In genomic region chr7:44443268-44444173, GRCm38 (mm10) we compare ENCODE assay signal across 10 mouse cellular contexts. TPM values are rescaled to one million over a fixed set of nuclear protein-coding genes. Genes with fewer than 3 reads are reported as not detected.
A peak's percentile ranks its signal among the peaks of the same experiment; 100 is the strongest.
DNase-seq lines count a peak whose midpoint lies in the region; ATAC-seq and TF ChIP-seq lines count a peak whose summit lies in the region.
"Had no signal": no experiment of that assay in that cellular context is flagged by ENCODE, and none has a peak within 500 bp of the region (broad histone marks: within the 10 kb centered on the region; RNA-seq: fewer than 3 reads in every experiment).

No protein-coding gene starts in this region.

- peak; percentile 12; the same call in 1 of the 2 replicates for ATAC-seq in heart, embryonic 12.5 days (ENCODE audit: insufficient number of reproducible peaks, low FRiP score)
- ATAC-seq in limb, embryonic 14.5 days (ENCODE audit: low FRiP score, low read depth): no peak
- no peak for ATAC-seq in granulocyte monocyte progenitor cell, adult 5-6 weeks (replicated peaks; ENCODE audit: poor library complexity, severe bottlenecking)
- ATAC-seq in megakaryocyte-erythroid progenitor cell, adult 5-6 weeks (replicated peaks; ENCODE audit: low FRiP score, low TSS enrichment, poor library complexity, severe bottlenecking): no peak

- H3K36me3 ChIP-seq in heart, embryonic 12.5 days: 0 out of 2 replicates have a peak, but pooled peaks cover 6% of the 10 kb centered on the region
- H3K36me3 ChIP-seq in forebrain, embryonic 10.5 days (replicated peaks): peaks cover 41% of the 10 kb centered on the region
- no peaks in the 10 kb centered on the region for H3K36me3 ChIP-seq in limb, embryonic 14.5 days (ENCODE audit: control insufficient read depth, insufficient read depth, low read length)

- H3K9ac ChIP-seq in heart, embryonic 12.5 days: peak overlapping the region; percentile 85
- H3K9ac ChIP-seq in limb, embryonic 14.5 days (ENCODE audit: low read depth, low read length, severe bottlenecking): 0 out of 2 replicates have a peak overlapping the region, but pooled peaks have one; percentile 43

- H3K27me3 ChIP-seq in heart, embryonic 12.5 days (replicated peaks): peaks cover 73% of the 10 kb centered on the region
- peaks cover 76% of the 10 kb centered on the region for H3K27me3 ChIP-seq in forebrain, embryonic 10.5 days (ENCODE audit: poor library complexity, severe bottlenecking)
- H3K27me3 ChIP-seq in limb, embryonic 14.5 days (ENCODE audit: control insufficient read depth, insufficient read depth, low read length): peaks cover 62% of the 10 kb centered on the region

- intact Hi-C loops in heart, postnatal 14 days (cut with DNase I): no loop called here

- TF ChIP-seq POLR2A in limb, embryonic 14.5 days (IDR thresholded peaks at IDR 0.05; ENCODE audit: borderline replicate concordance, extremely low read depth, insufficient read depth, insufficient read length): no peak

- whole genome bisulfite sequencing in heart, embryonic 12.5 days: 10% methylated on average over 19 of the region's 20 CpGs
- WGBS in forebrain, embryonic 10.5 days: 11% methylated on average over 20 of the region's 20 CpGs
- WGBS in limb, embryonic 14.5 days: 6% methylated on average over 20 of the region's 20 CpGs

- peak overlapping the region; percentile 56 for H3K4me3 ChIP-seq in heart, embryonic 12.5 days
- H3K4me3 ChIP-seq in forebrain, embryonic 10.5 days: peak overlapping the region; percentile 68
- peak overlapping the region; percentile 28 for H3K4me3 ChIP-seq in limb, embryonic 14.5 days (replicated peaks; ENCODE audit: low read length)

- H3K4me2 ChIP-seq in heart, embryonic 12.5 days: peak overlapping the region; percentile 78
- H3K4me2 ChIP-seq in limb, embryonic 14.5 days (replicated peaks; ENCODE audit: low read depth, low read length, severe bottlenecking): peak overlapping the region; percentile 45

- DNase-seq in heart, postnatal 14 days: no peak
- DNase-seq in ZHBTc4 (ENCODE audit: low read depth, low spot score): peak; percentile 43
- peak; percentile 51 for DNase-seq in forebrain, embryonic 10.5 days (ENCODE audit: extremely low spot score, low spot score)
- no peak for DNase-seq in limb, embryonic 14.5 days (ENCODE audit: low spot score)
- DNase-seq in spleen, postnatal 4 days (ENCODE audit: low spot score in 2 of 2): no peak

- no peaks in the 10 kb centered on the region for H3K9me3 ChIP-seq in heart, embryonic 12.5 days (replicated peaks)
- H3K9me3 ChIP-seq in forebrain, embryonic 10.5 days: no peaks in the 10 kb centered on the region
- no peaks in the 10 kb centered on the region for H3K9me3 ChIP-seq in limb, embryonic 14.5 days (ENCODE audit: control insufficient read depth, low read length)

- H3K4me1 ChIP-seq in heart, embryonic 12.5 days (replicated peaks): peaks cover 49% of the 10 kb centered on the region
- H3K4me1 ChIP-seq in forebrain, embryonic 10.5 days: peaks cover 50% of the 10 kb centered on the region
- H3K4me1 ChIP-seq in limb, embryonic 14.5 days (ENCODE audit: control insufficient read depth, insufficient read depth, low read length): peaks cover 5% of the 10 kb centered on the region; the same call in 1 of the 2 replicates

- H3K27ac ChIP-seq in heart, embryonic 12.5 days (ENCODE audit: poor library complexity, severe bottlenecking): peak overlapping the region; percentile 70
- H3K27ac ChIP-seq in forebrain, embryonic 10.5 days: peak overlapping the region; percentile 96
- H3K27ac ChIP-seq in limb, embryonic 14.5 days (replicated peaks; ENCODE audit: low read depth, low read length): no peak overlapping the region
- H3K27ac ChIP-seq: macrophage had no signal

RNA-seq across cellular contexts. Expression of gene Lrrc4b, which starts 14.7 kb away (rescaled TPM):
- 2.3 and 2.4 TPM in 2 replicates for polyA plus RNA-seq in heart, embryonic 12.5 days (2016; fragmentation: Nextera tagmentation; extraction: Ambion mirVana)
- total RNA-seq in heart, postnatal 14 days (2021): 10 to 100 TPM; 18.7 to 19.7 TPM
- polyA plus RNA-seq in forebrain, embryonic 10.5 days (2016; fragmentation: Nextera tagmentation; extraction: Ambion mirVana): 1.8 and 2.1 TPM in 2 replicates
- 15.3 and 23.0 TPM in 2 replicates for polyA plus RNA-seq in limb, embryonic 14.5 days (2012; rRNA removed)
- 1.6 and 1.8 TPM in 2 replicates for polyA plus RNA-seq in limb, embryonic 14.5 days (2014; fragmentation: Nextera tagmentation; extraction: Ambion mirVana)
- not detected in 2 replicates for total RNA-seq in granulocyte monocyte progenitor cell, adult 5-6 weeks (2014; fragmentation: Nextera tagmentation)
- not detected in 2 replicates for total RNA-seq in granulocyte monocyte progenitor cell, adult 5-6 weeks (2017)
- total RNA-seq in megakaryocyte-erythroid progenitor cell, adult 5-6 weeks (2014; fragmentation: Nextera tagmentation): not detected in 2 replicates
- not detected in 2 replicates for total RNA-seq in megakaryocyte-erythroid progenitor cell, adult 5-6 weeks (2017)
- total RNA-seq: common myeloid progenitor, adult 5-6 weeks had no signal
- polyA plus RNA-seq: macrophage had no signal

RNA-seq across cellular contexts. Expression of gene Aspdh, which starts 21.7 kb away (rescaled TPM):
- 0.46 and 1.5 TPM in 2 replicates for polyA plus RNA-seq in heart, embryonic 12.5 days (2016; fragmentation: Nextera tagmentation; extraction: Ambion mirVana)
- 1 to 10 TPM in 1 of 2 experiments, under 1 TPM in 1; 1.00 to 1.1 TPM for total RNA-seq in heart, postnatal 14 days (2021)
- 1.3 and 1.5 TPM in 2 replicates for polyA plus RNA-seq in forebrain, embryonic 10.5 days (2016; fragmentation: Nextera tagmentation; extraction: Ambion mirVana)
- polyA plus RNA-seq in limb, embryonic 14.5 days (2012; rRNA removed): 1.8 and 3.1 TPM in 2 replicates
- 0.37 and 0.58 TPM in 2 replicates for polyA plus RNA-seq in limb, embryonic 14.5 days (2014; fragmentation: Nextera tagmentation; extraction: Ambion mirVana)
- total RNA-seq in granulocyte monocyte progenitor cell, adult 5-6 weeks (2014; fragmentation: Nextera tagmentation): not detected in 2 replicates
- not detected in 2 replicates for total RNA-seq in granulocyte monocyte progenitor cell, adult 5-6 weeks (2017)
- not detected in 2 replicates for total RNA-seq in megakaryocyte-erythroid progenitor cell, adult 5-6 weeks (2014; fragmentation: Nextera tagmentation)
- total RNA-seq in megakaryocyte-erythroid progenitor cell, adult 5-6 weeks (2017): not detected in 2 replicates
- total RNA-seq: common myeloid progenitor, adult 5-6 weeks had no signal
- polyA plus RNA-seq: macrophage had no signal

RNA-seq across cellular contexts. Expression of gene Josd2, which starts 24.3 kb away (rescaled TPM):
- 141 and 145 TPM in 2 replicates for polyA plus RNA-seq in heart, embryonic 12.5 days (2016; fragmentation: Nextera tagmentation; extraction: Ambion mirVana)
- 100 to 1,000 TPM; 105 to 111 TPM for total RNA-seq in heart, postnatal 14 days (2021)
- polyA plus RNA-seq in forebrain, embryonic 10.5 days (2016; fragmentation: Nextera tagmentation; extraction: Ambion mirVana): 74.9 and 78.5 TPM in 2 replicates
- 167 and 215 TPM in 2 replicates for polyA plus RNA-seq in limb, embryonic 14.5 days (2012; rRNA removed)
- polyA plus RNA-seq in limb, embryonic 14.5 days (2014; fragmentation: Nextera tagmentation; extraction: Ambion mirVana): 78.9 and 81.5 TPM in 2 replicates
- total RNA-seq in granulocyte monocyte progenitor cell, adult 5-6 weeks (2014; fragmentation: Nextera tagmentation): 26.4 and 62.3 TPM in 2 replicates
- 15.9 and 31.2 TPM in 2 replicates for total RNA-seq in granulocyte monocyte progenitor cell, adult 5-6 weeks (2017)
- 73.4 and 96.5 TPM in 2 replicates for total RNA-seq in megakaryocyte-erythroid progenitor cell, adult 5-6 weeks (2014; fragmentation: Nextera tagmentation)
- 25.0 and 30.6 TPM in 2 replicates for total RNA-seq in megakaryocyte-erythroid progenitor cell, adult 5-6 weeks (2017)

RNA-seq across cellular contexts. Expression of gene Emc10, which starts 52.8 kb away (rescaled TPM):
- 111 and 114 TPM in 2 replicates for polyA plus RNA-seq in heart, embryonic 12.5 days (2016; fragmentation: Nextera tagmentation; extraction: Ambion mirVana)
- total RNA-seq in heart, postnatal 14 days (2021): 10 to 100 TPM; 95.4 to 98.8 TPM
- polyA plus RNA-seq in forebrain, embryonic 10.5 days (2016; fragmentation: Nextera tagmentation; extraction: Ambion mirVana): 95.8 and 96.9 TPM in 2 replicates
- 182 and 265 TPM in 2 replicates for polyA plus RNA-seq in limb, embryonic 14.5 days (2012; rRNA removed)
- polyA plus RNA-seq in limb, embryonic 14.5 days (2014; fragmentation: Nextera tagmentation; extraction: Ambion mirVana): 149 and 151 TPM in 2 replicates
- 63.1 and 126 TPM in 2 replicates for total RNA-seq in granulocyte monocyte progenitor cell, adult 5-6 weeks (2014; fragmentation: Nextera tagmentation)
- total RNA-seq in granulocyte monocyte progenitor cell, adult 5-6 weeks (2017): 33.7 and 42.0 TPM in 2 replicates
- total RNA-seq in megakaryocyte-erythroid progenitor cell, adult 5-6 weeks (2014; fragmentation: Nextera tagmentation): 62.8 and 83.9 TPM in 2 replicates
- total RNA-seq in megakaryocyte-erythroid progenitor cell, adult 5-6 weeks (2017): 30.1 and 31.1 TPM in 2 replicates

RNA-seq across cellular contexts. Expression of gene Fam71e1, which starts 52.9 kb away (rescaled TPM):
- 10.1 and 12.7 TPM in 2 replicates for polyA plus RNA-seq in heart, embryonic 12.5 days (2016; fragmentation: Nextera tagmentation; extraction: Ambion mirVana)
- total RNA-seq in heart, postnatal 14 days (2021): 1 to 10 TPM; 5.3 to 6.5 TPM
- 15.1 and 15.8 TPM in 2 replicates for polyA plus RNA-seq in forebrain, embryonic 10.5 days (2016; fragmentation: Nextera tagmentation; extraction: Ambion mirVana)
- polyA plus RNA-seq in limb, embryonic 14.5 days (2012; rRNA removed): 19.8 and 21.5 TPM in 2 replicates
- polyA plus RNA-seq in limb, embryonic 14.5 days (2014; fragmentation: Nextera tagmentation; extraction: Ambion mirVana): 12.2 and 13.6 TPM in 2 replicates
- 12.3 TPM in 1 of 2 replicates, not detected in the other for total RNA-seq in granulocyte monocyte progenitor cell, adult 5-6 weeks (2014; fragmentation: Nextera tagmentation)
- 0.67 and 3.0 TPM in 2 replicates for total RNA-seq in granulocyte monocyte progenitor cell, adult 5-6 weeks (2017)
- total RNA-seq in megakaryocyte-erythroid progenitor cell, adult 5-6 weeks (2014; fragmentation: Nextera tagmentation): not detected in 2 replicates
- 0.75 TPM in 1 of 2 replicates, not detected in the other for total RNA-seq in megakaryocyte-erythroid progenitor cell, adult 5-6 weeks (2017)
- total RNA-seq: common myeloid progenitor, adult 5-6 weeks had no signal

Comparison
In these comparisons a context has a peak if more than half of its experiments do, and no peak if none do; other contexts are left out.
1. DNase-seq: peak in ZHBTc4 (single experiment) and forebrain, embryonic 10.5 days (single experiment); none in heart, postnatal 14 days (0 of 2), limb, embryonic 14.5 days (single experiment) and spleen, postnatal 4 days (0 of 2).
2. RNA of gene Lrrc4b, which starts 14.7 kb away (total RNA-seq): 18.7 to 19.7 TPM in heart, postnatal 14 days; not detected in granulocyte monocyte progenitor cell, adult 5-6 weeks and not detected in megakaryocyte-erythroid progenitor cell, adult 5-6 weeks; every median in the first group is over 10 times any median in the second.
3. Peak in every context shown above with its lines, with median percentiles within 50 percentile points of each other: H3K4me3 ChIP-seq.